Mouse (Mus musculus): ENCODE data around the gene Chd6. TPM values are rescaled to one million over a fixed set of nuclear protein-coding genes. Genes with fewer than 3 reads are reported as not detected.

Chd6 gene
- 39.8 and 45.2 TPM in 2 replicates for polyA plus RNA-seq (2014; fragmentation: Nextera tagmentation; extraction: Ambion mirVana)

DNA sequence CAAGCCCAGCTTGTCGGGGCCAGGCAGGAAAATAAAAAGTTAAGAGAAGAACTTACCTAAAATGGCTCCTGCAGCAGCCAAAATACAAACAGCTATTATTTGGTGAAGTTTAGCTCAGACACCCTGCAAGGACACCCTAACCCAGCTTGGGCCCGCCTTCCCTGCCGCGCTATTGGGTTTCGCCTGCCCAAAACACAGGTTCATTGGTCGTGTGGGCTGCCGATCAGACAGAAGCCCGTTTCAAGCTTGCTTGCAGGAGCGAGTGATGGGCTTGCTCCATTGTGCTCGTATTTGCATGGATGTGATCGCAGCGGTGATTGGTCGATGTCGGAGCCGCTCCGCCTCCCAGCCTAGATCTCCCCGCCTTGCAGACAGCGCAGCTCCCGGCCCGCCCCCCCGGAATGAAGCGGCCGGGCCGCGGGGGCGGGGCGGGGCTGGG lies at the start of gene Chd6:
TSS of gene Chd6 (minus strand) at position 143 of the 439 bp plus-strand sequence.
- Histone ChIP-seq H3K27ac (ENCODE audit: low read depth, low read length) (peak within 1 kb of the TSS; percentile 97), H3K4me3 (ENCODE audit: low read depth, low read length) (peak within 1 kb of the TSS; percentile 99), H3K27me3 (ENCODE audit: control insufficient read depth, insufficient read depth, low read length) (no peaks in the 10 kb centered on the region), H3K4me2 (ENCODE audit: low read depth, low read length, severe bottlenecking) (peak within 1 kb of the TSS; percentile 79), H3K9me3 (ENCODE audit: control insufficient read depth, low read length) (no peaks in the 10 kb centered on the region), H3K4me1 (replicated peaks; ENCODE audit: control insufficient read depth, insufficient read depth, low read length) (peaks cover 5% of the 10 kb centered on the region; the same call in 1 of the 2 replicates), H3K36me3 (ENCODE audit: control insufficient read depth, insufficient read depth, low read length) (no peaks in the 10 kb centered on the region), H3K9ac (ENCODE audit: low read length) (peak within 1 kb of the TSS; percentile 95)
- peak; percentile 100 for ATAC-seq (replicated peaks; ENCODE audit: low FRiP score)
- DNase-seq (ENCODE audit: low spot score): peak; percentile 98
- 0% methylated on average over 24 of the region's 27 CpGs for WGBS

DNA sequence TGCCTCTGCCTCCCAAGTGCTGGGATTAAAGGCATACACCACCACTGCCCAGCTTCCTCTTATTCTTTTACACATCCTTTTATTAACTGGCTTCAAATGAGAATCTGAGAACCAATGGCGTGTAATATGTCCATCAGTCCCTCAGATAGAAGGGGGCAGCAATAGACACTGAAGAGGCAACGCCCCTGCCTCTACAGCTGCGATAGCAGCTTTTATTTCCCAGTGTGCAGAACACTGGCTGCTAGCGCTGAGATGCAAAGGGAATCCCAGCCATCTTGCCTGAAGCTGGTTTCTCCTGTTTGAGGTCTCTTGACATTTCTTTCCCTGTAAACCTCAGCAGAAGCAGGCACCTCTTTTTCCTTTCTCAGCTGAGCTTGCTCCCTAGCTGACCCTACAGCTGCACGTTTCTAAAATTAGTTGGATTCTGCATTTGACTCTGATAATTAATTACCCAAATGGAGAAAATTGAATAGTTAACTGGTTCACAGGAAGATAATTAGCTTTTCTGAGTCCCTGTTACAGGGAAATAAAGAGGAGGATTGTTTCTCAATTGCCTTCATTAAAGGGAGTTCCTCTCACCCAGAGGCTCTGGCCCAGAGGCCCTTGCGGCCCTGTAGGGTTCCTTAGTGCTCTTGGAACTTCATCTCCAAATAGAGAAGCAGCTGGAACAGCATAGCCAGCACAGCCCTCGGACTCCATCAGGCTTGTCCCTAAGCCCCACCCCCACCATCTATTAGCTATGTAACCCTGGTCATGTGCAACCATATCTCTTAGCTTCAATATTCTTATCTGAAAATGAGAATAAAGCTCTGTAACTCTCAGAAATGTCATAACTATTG lies 41.3 kb upstream of the Chd6 start:
- ATAC-seq (replicated peaks; ENCODE audit: low FRiP score) (peak; percentile 84), DNase-seq (ENCODE audit: low spot score) (peak; percentile 52)
- H3K4me2 ChIP-seq (ENCODE audit: low read depth, low read length, severe bottlenecking): no peak overlapping the region
- H3K36me3 ChIP-seq (ENCODE audit: control insufficient read depth, insufficient read depth, low read length): no peaks in the 10 kb centered on the region
- peaks cover 10% of the 10 kb centered on the region; the same call in 1 of the 2 replicates for H3K4me1 ChIP-seq (replicated peaks; ENCODE audit: control insufficient read depth, insufficient read depth, low read length)
- H3K4me3 ChIP-seq (ENCODE audit: low read depth, low read length): no peak overlapping the region
- WGBS: 47% methylated on average over 7 of the region's 7 CpGs
- no peaks in the 10 kb centered on the region for H3K9me3 ChIP-seq (ENCODE audit: control insufficient read depth, low read length)
- H3K27ac ChIP-seq (ENCODE audit: low read depth, low read length): peak overlapping the region; percentile 25; the same call in 1 of the 2 replicates
- peaks cover 2% of the 10 kb centered on the region; the same call in 1 of the 2 replicates for H3K27me3 ChIP-seq (ENCODE audit: control insufficient read depth, insufficient read depth, low read length)
- no peak overlapping the region for H3K9ac ChIP-seq (ENCODE audit: low read length)

DNA sequence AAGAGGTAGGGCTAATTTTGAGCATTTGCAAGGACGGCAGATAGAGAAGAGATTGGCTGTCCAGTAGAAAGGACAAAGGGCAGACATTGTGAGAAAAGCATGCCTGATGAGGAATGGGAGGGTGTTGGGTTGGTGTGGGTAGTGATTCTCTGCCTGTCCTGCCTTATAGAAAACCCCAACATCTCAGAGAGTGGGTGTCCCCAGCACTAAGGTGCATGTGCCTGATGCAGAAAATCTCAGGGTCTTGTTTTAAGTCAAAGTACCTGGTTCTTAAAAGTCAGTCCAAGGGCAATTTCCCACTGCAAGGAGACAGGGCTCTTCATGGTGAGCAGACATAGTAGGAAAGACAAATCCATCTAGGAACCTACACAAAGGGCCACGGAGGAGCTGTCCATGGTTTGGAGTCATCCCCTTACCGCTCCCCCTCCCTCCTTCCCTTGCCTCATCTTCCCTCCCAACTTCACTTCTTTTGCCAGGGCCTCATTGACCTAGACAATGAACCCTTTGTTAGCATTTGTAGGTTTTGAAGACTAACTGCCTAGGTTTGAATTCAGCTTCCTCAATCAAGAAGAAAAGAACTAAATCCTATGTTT lies 39.6 kb upstream of the Chd6 start:
- H3K9ac ChIP-seq (ENCODE audit: low read length): no peak overlapping the region
- no peak for DNase-seq (ENCODE audit: low spot score)
- no peak overlapping the region for H3K27ac ChIP-seq (ENCODE audit: low read depth, low read length)
- peaks cover 10% of the 10 kb centered on the region; the same call in 1 of the 2 replicates for H3K4me1 ChIP-seq (replicated peaks; ENCODE audit: control insufficient read depth, insufficient read depth, low read length)
- H3K27me3 ChIP-seq (ENCODE audit: control insufficient read depth, insufficient read depth, low read length): peaks cover 2% of the 10 kb centered on the region; the same call in 1 of the 2 replicates
- H3K36me3 ChIP-seq (ENCODE audit: control insufficient read depth, insufficient read depth, low read length): no peaks in the 10 kb centered on the region
- 0 out of 2 replicates have a peak, but pooled peaks have one; percentile 19 for ATAC-seq (replicated peaks; ENCODE audit: low FRiP score)
- H3K4me2 ChIP-seq (ENCODE audit: low read depth, low read length, severe bottlenecking): no peak overlapping the region
- WGBS: 45% methylated on average over 3 of the region's 3 CpGs
- no peak overlapping the region for H3K4me3 ChIP-seq (ENCODE audit: low read depth, low read length)
- H3K9me3 ChIP-seq (ENCODE audit: control insufficient read depth, low read length): no peaks in the 10 kb centered on the region

DNA sequence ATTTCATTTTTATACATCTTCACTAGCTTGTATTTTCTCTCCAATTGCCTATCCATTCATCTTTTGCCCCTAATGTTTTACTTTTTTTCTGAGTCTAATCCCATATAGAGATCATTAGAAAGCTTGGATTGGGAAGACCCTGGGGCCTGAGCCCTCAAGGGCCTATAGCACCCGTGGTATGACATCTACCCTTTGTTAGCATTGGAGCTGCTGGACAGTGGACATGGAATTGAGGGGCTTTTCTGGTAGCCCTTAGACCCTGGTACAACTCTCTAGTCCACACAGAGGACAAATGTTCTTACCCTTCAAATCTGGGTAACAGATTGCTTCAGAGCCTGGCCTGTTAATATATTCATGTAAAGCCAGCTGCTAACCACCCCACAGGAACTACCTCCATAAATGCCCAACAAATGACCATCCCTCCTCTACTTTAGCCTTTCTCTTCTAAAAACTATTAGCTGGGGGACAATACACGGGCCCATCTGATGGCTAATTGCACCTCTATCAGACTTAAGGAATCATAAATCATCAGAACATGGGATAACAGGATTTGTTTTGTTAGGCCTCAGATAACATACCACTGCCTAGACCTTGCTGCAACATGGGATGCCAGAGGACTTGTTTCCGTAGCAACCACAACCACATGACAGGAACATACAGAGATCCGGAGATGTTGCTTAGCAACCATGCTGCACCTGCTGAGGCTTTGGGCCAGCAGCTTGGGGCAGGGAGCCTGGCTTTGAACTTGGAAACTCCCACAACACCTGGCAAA lies 39.0 kb upstream of the Chd6 start:
- Histone ChIP-seq H3K27me3 (ENCODE audit: control insufficient read depth, insufficient read depth, low read length) (no peaks in the 10 kb centered on the region), H3K9me3 (ENCODE audit: control insufficient read depth, low read length) (no peaks in the 10 kb centered on the region), H3K36me3 (ENCODE audit: control insufficient read depth, insufficient read depth, low read length) (no peaks in the 10 kb centered on the region), H3K4me1 (replicated peaks; ENCODE audit: control insufficient read depth, insufficient read depth, low read length) (peaks cover 10% of the 10 kb centered on the region; the same call in 1 of the 2 replicates), H3K4me3 (ENCODE audit: low read depth, low read length) (no peak overlapping the region), H3K9ac (ENCODE audit: low read length) (no peak overlapping the region), H3K4me2 (ENCODE audit: low read depth, low read length, severe bottlenecking) (no peak overlapping the region), H3K27ac (ENCODE audit: low read depth, low read length) (no peak overlapping the region)
- peak; percentile 62 for DNase-seq (ENCODE audit: low spot score)
- 60% methylated on average over 4 of the region's 4 CpGs for WGBS
- ATAC-seq (replicated peaks; ENCODE audit: low FRiP score): peak; percentile 75

DNA sequence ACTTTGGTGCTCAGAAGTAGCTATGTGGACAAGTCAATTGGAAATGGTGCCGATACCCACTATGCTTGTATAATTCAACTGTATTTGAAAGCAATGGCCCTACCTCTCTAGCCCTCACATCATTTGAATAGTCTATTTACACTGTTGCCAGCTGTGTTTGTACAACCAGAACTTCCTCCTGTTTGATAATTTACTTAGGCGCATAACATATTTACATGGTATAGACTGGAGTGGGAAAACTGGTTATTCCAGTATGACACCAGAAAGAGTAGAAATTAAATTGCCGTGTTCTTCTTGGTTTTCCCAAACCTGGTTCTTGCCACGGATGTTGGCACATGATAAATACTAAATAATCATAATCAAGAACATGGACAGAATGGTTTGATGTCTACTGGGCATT lies 35.9 kb upstream of the Chd6 start:
- Histone ChIP-seq H3K36me3 (ENCODE audit: control insufficient read depth, insufficient read depth, low read length) (no peaks in the 10 kb centered on the region), H3K4me2 (ENCODE audit: low read depth, low read length, severe bottlenecking) (no peak overlapping the region), H3K27me3 (ENCODE audit: control insufficient read depth, insufficient read depth, low read length) (no peaks in the 10 kb centered on the region), H3K27ac (ENCODE audit: low read depth, low read length) (no peak overlapping the region), H3K9me3 (ENCODE audit: control insufficient read depth, low read length) (no peaks in the 10 kb centered on the region), H3K4me1 (replicated peaks; ENCODE audit: control insufficient read depth, insufficient read depth, low read length) (peaks cover 7% of the 10 kb centered on the region; the same call in 1 of the 2 replicates), H3K4me3 (ENCODE audit: low read depth, low read length) (no peak overlapping the region), H3K9ac (ENCODE audit: low read length) (no peak overlapping the region)
- DNase-seq (ENCODE audit: low spot score) (no peak), ATAC-seq (replicated peaks; ENCODE audit: low FRiP score) (no peak)
- 94% methylated on average over 4 of the region's 4 CpGs for WGBS

DNA sequence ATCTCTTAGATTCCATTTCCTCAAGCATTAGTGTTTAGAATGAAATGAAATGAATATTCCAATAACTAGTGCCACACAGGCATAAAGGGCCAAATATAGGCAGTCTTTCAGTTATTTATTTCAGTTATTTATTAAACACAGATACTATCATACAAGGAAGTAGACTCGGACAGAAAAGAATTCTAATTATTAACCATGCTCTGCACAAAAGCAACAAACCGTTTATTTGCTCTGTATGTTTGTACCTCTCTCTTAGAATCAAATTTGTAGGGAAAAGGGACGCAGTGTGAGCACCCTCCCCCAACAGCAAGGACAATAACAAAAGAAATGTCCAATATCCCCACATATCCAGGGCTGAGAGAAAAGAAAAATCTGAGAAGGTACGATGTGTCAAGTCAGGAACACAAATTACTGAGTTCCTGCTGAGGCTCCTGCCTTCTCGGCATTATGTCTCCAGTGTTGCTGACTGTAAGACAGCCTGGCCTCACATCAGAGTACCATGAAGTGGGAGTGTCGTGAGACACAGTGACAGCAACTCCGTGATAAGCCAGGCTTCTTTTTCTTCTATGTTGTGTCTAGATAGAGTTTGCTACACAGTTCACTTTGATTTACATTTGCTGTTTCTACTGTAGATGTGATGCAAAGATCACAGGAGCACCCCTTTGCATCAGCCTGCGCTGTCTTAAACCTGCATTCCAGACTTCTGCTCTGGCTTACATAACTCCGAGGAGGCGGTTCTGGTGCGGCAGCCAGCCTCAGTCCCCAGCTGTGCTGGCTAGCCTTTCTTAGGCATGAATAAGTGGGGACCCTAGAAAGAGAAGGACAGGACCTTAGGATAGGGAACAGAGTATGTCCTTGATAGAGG lies 30.0 kb upstream of the Chd6 start:
- Histone ChIP-seq H3K27ac (ENCODE audit: low read depth, low read length) (no peak overlapping the region), H3K9ac (ENCODE audit: low read length) (no peak overlapping the region), H3K4me2 (ENCODE audit: low read depth, low read length, severe bottlenecking) (no peak overlapping the region), H3K4me3 (ENCODE audit: low read depth, low read length) (no peak overlapping the region), H3K36me3 (ENCODE audit: control insufficient read depth, insufficient read depth, low read length) (no peaks in the 10 kb centered on the region), H3K27me3 (ENCODE audit: control insufficient read depth, insufficient read depth, low read length) (no peaks in the 10 kb centered on the region), H3K9me3 (ENCODE audit: control insufficient read depth, low read length) (no peaks in the 10 kb centered on the region), H3K4me1 (replicated peaks; ENCODE audit: control insufficient read depth, insufficient read depth, low read length) (no peaks in the 10 kb centered on the region)
- no peak for ATAC-seq (replicated peaks; ENCODE audit: low FRiP score)
- DNase-seq (ENCODE audit: low spot score): no peak
- WGBS: 76% methylated on average over 11 of the region's 11 CpGs

DNA sequence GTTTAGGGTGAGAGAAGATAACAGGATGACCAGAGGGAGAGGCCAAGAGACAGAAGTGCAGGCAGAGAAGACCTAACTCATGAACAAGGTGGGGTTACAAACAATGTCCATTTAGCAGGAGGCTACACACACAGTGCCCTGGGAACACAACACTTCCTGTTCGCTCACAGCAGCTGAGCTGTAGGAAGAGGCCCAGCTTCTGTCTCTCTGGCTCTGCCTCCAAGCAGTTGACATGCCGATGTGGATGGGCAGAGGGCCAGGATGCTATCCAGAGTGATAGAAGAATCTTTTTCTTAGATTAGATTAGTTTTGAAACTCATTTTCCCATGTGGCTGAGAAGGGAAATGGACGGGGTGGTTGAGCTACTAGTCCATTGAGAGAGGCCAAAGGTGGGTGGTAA lies 28.1 kb upstream of the Chd6 start:
- DNase-seq (ENCODE audit: low spot score): no peak

More for the DNA sequence above, 28.1 kb upstream of the Chd6 start:
- Histone ChIP-seq H3K9ac (ENCODE audit: low read length) (no peak overlapping the region), H3K4me3 (ENCODE audit: low read depth, low read length) (no peak overlapping the region), H3K27ac (ENCODE audit: low read depth, low read length) (no peak overlapping the region), H3K36me3 (ENCODE audit: control insufficient read depth, insufficient read depth, low read length) (no peaks in the 10 kb centered on the region), H3K9me3 (ENCODE audit: control insufficient read depth, low read length) (no peaks in the 10 kb centered on the region), H3K4me1 (replicated peaks; ENCODE audit: control insufficient read depth, insufficient read depth, low read length) (no peaks in the 10 kb centered on the region), H3K4me2 (ENCODE audit: low read depth, low read length, severe bottlenecking) (no peak overlapping the region), H3K27me3 (ENCODE audit: control insufficient read depth, insufficient read depth, low read length) (no peaks in the 10 kb centered on the region)
- no peak for ATAC-seq (replicated peaks; ENCODE audit: low FRiP score)
- 89% methylated on average over 3 of the region's 3 CpGs for WGBS
